Mouse (Mus musculus): ENCODE results near the gene Men1.

Men1 gene

GRCm38 (mm10) chr19:6338716-6339115 is 3.9 kb downstream of the Men1 start:
- no peak for DNase-seq (ENCODE audit: low read depth, low spot score)

GRCm38 (mm10) chr19:6339191-6339590 is 4.4 kb downstream of the Men1 start:
- no peak for DNase-seq (ENCODE audit: low read depth, low spot score)

- DNase-seq (ENCODE audit: low read depth, low spot score) = no peak
Observed at GRCm38 (mm10) chr19:6339890-6340504, 5.2 kb downstream of the Men1 start.

- peak; percentile 77 for DNase-seq (ENCODE audit: low read depth, low spot score)
Observed at GRCm38 (mm10) chr19:6340524-6341452, 6.0 kb downstream of the Men1 start, which contains the start of gene Map4k2. Gene Map4k2, plus strand, starts transcription at chr19:6341135.

GRCm38 (mm10) chr19:6341453-6342077 is 6.8 kb downstream of the Men1 start:
- DNase-seq (ENCODE audit: low read depth, low spot score) = no peak

- no peak for DNase-seq (ENCODE audit: low read depth, low spot score)
Observed at GRCm38 (mm10) chr19:6342276-6342933, 7.6 kb downstream of the Men1 start.

- DNase-seq (ENCODE audit: low read depth, low spot score) = no peak
Observed at GRCm38 (mm10) chr19:6343066-6343925, 8.5 kb downstream of the Men1 start.

GRCm38 (mm10) chr19:6343996-6344395 is 9.2 kb downstream of the Men1 start:
- DNase-seq (ENCODE audit: low read depth, low spot score) = no peak

- DNase-seq (ENCODE audit: low read depth, low spot score) = no peak
Observed at GRCm38 (mm10) chr19:6346023-6346422, 11.2 kb downstream of the Men1 start.

GRCm38 (mm10) chr19:6346661-6347060 is 11.9 kb downstream of the Men1 start:
- no peak for DNase-seq (ENCODE audit: low read depth, low spot score)

- no peak for DNase-seq (ENCODE audit: low read depth, low spot score)
Observed at GRCm38 (mm10) chr19:6347615-6348014, 12.8 kb downstream of the Men1 start.

GRCm38 (mm10) chr19:6348717-6349116 is 13.9 kb downstream of the Men1 start:
- DNase-seq (ENCODE audit: low read depth, low spot score) = no peak

- DNase-seq (ENCODE audit: low read depth, low spot score) = no peak
Observed at GRCm38 (mm10) chr19:6349215-6349983, 14.6 kb downstream of the Men1 start.

- no peak for DNase-seq (ENCODE audit: low read depth, low spot score)
Observed at GRCm38 (mm10) chr19:6351431-6352106, 16.8 kb downstream of the Men1 start.

GRCm38 (mm10) chr19:6352107-6352505 is 17.3 kb downstream of the Men1 start:
- DNase-seq (ENCODE audit: low read depth, low spot score) = no peak

- DNase-seq (ENCODE audit: low read depth, low spot score) = no peak
Observed at GRCm38 (mm10) chr19:6354030-6354429, 19.3 kb downstream of the Men1 start.

GRCm38 (mm10) chr19:6361291-6361690 is 26.5 kb downstream of the Men1 start:
- no peak for DNase-seq (ENCODE audit: low read depth, low spot score)

GRCm38 (mm10) chr19:6363091-6363410 is 28.3 kb downstream of the Men1 start:
- no peak for DNase-seq (ENCODE audit: low read depth, low spot score)

GRCm38 (mm10) chr19:6363411-6364240 is 28.8 kb downstream of the Men1 start, which contains the start of gene Sf1:
Gene Sf1, plus strand, starts transcription at chr19:6363690.
- DNase-seq (ENCODE audit: low read depth, low spot score) = peak; percentile 99

All from c-Kit-negative CD71-positive TER-119-positive erythroid progenitor cells, embryonic 14.5 days (primary cell).